Mouse (Mus musculus) frontal cortex, postnatal 36 days (tissue): ENCODE measurements at regions not wholly inside any gene's neighbourhood (a gene's known extent, or its start where the extent isn't known, plus 50 kb on each side); places are given as distances from the start of the nearest gene placed in this dataset.
"Not testable (repeated sequence)": the region's sequence is repeated elsewhere in the genome, so short reads cannot be mapped to it uniquely, and the experiment has no call there.

ENCODE experiments used
- DNase-seq, 2 experiments: peaks; one replicate each; pipeline ENCODE4 v3.0.0; 2022; ENCODE audit warnings: low spot score in 2 of 2

- not testable (repeated sequence) for DNase-seq
Observed at GRCm38 (mm10) chr3:22411976-22412660, 335.7 kb downstream of the Tbl1xr1 start.

GRCm38 (mm10) chr3:22438027-22438780, 361.8 kb downstream of the Tbl1xr1 start:
- no peak for DNase-seq

GRCm38 (mm10) chr3:22470542-22470941, 394.1 kb downstream of the Tbl1xr1 start:
- peak; percentile 3 to 5 for DNase-seq

DNA sequence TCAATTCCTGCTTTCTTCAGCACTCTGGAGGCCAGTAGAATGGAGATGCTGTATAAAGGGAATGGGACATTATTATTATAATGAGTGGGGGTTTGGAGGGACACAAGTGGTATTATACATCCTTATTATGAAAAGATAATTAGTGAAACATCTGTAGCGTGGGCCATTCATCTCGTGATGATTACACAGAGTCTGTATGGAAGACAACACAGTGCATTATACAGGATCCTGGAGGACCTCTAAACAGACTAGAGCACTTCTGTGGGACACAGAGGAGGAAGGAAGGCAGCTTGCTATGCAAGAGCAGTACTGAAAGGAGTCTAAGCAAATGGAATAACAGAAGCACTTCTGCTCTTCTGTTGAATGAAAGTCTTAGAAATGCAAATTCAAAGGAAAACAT, 416.1 kb downstream of the Tbl1xr1 start:
- DNase-seq, result no peak
